Mouse (Mus musculus) forebrain, embryonic 10.5 days (tissue): ENCODE measurements at regions not wholly inside any gene's neighbourhood (a gene's known extent, or its start where the extent isn't known, plus 50 kb on each side); places are given as distances from the start of the nearest gene placed in this dataset.
"Not testable (repeated sequence)": the region's sequence is repeated elsewhere in the genome, so short reads cannot be mapped to it uniquely, and the experiment has no call there.

Experiments used
- DNase-seq: peaks from one replicate; pipeline ENCODE4 v3.0.0-alpha.2; 2017; ENCODE audit warnings: low spot score; ENCODE audit errors: extremely low spot score
- H3K27ac ChIP-seq: fragments of 300-500 bp; sonication (generic); 2 replicates; pipeline ENCODE4 v1.5.1; 2016; ENCODE audit warnings: mild to moderate bottlenecking
- H3K27me3 ChIP-seq: fragments of 300-500 bp; sonication (generic); 2 replicates; pipeline ENCODE4 v1.6.1; 2016; ENCODE audit warnings: mild to moderate bottlenecking; ENCODE audit not compliant: poor library complexity, severe bottlenecking
- H3K36me3 ChIP-seq: fragments of 300-500 bp; sonication (generic); replicated peaks from 2 replicates; pipeline ENCODE4 v1.6.1; 2016; ENCODE audit warnings: mild to moderate bottlenecking, moderate library complexity
- H3K4me1 ChIP-seq: fragments of 300-500 bp; sonication (generic); 2 replicates; pipeline ENCODE4 v1.6.1; 2016
- H3K4me3 ChIP-seq: fragments of 300-500 bp; sonication (generic); 2 replicates; pipeline ENCODE4 v1.5.1; 2016; ENCODE audit warnings: mild to moderate bottlenecking, moderate library complexity
- H3K9me3 ChIP-seq: fragments of 300-500 bp; sonication (generic); 2 replicates; pipeline ENCODE4 v1.6.1; 2016; ENCODE audit warnings: mild to moderate bottlenecking, moderate library complexity
- WGBS: fragments of 180-500 bp; shearing (Covaris S2); methylation state at CpG from one replicate; pipeline ENCODE4 v1.1.7; 2016; 5-methylcytosine and 5-hydroxymethylcytosine counted together

DNA sequence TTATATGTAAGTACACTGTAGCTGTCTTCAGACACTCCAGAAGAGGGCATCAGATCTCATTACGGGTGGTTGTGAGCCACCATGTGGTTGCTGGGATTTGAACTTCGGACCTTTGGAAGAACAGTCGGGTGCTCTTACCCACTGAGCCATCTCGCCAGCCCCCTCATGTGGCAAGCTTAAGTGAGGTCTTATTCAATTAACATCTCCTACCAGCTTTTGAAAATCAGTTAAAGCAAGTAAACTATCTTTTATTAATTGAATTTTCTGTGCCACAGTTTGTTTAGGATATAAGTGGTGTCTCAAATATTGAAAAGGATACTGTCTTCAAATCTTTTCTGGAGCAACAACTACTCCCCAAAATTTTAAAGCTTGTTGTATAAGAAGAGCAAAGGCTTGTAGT lies 138.0 kb upstream of the Ipo5 start:
- not testable (repeated sequence) for H3K9me3 ChIP-seq, H3K36me3 ChIP-seq, H3K27me3 ChIP-seq, H3K4me3 ChIP-seq, DNase-seq, H3K4me1 ChIP-seq, H3K27ac ChIP-seq
- WGBS = 79% methylated on average over 4 of the region's 4 CpGs

DNA sequence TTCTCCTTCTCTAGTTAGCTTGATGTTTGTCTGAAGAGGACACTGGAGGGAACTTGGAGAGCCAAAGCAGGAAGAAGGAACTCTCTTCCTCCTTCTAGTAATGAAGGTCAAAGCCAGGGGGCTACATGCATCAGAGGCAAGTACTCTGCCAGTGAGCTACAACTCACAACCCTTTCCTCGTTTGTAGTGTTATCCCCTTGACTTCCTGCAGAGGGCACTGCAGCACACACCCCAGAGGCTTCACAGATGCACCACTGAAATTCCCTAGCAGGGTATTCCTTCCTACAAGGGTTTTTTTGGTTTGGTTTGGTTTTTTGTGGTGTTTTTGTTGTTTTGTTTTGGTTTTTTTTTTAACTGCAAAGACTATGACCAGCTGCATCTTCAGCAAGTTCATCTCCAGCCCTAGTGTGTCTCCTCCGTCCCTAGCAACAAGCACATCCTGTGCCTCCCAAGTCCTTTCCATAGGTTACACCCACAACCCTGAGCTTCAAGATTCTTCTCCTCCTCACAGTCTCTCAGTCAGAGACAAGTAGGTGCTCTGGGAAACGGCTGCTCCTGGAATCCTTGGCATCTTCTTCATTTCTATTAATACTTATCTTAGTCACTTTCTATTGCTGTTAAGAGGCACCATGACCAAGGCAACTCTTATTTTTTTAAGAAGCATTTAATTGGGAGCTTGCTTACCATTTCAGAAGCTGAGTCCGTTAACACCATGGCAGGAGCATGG lies 119.0 kb upstream of the Ipo5 start:
- no peaks in the 10 kb centered on the region for H3K27me3 ChIP-seq
- peaks cover 3% of the 10 kb centered on the region; the same call in 1 of the 2 replicates for H3K9me3 ChIP-seq
- H3K27ac ChIP-seq = no peak overlapping the region
- no peak for DNase-seq
- no peaks in the 10 kb centered on the region for H3K36me3 ChIP-seq
- H3K4me3 ChIP-seq = no peak overlapping the region
- WGBS = 80% methylated on average over 4 of the region's 4 CpGs
- no peaks in the 10 kb centered on the region for H3K4me1 ChIP-seq

DNA sequence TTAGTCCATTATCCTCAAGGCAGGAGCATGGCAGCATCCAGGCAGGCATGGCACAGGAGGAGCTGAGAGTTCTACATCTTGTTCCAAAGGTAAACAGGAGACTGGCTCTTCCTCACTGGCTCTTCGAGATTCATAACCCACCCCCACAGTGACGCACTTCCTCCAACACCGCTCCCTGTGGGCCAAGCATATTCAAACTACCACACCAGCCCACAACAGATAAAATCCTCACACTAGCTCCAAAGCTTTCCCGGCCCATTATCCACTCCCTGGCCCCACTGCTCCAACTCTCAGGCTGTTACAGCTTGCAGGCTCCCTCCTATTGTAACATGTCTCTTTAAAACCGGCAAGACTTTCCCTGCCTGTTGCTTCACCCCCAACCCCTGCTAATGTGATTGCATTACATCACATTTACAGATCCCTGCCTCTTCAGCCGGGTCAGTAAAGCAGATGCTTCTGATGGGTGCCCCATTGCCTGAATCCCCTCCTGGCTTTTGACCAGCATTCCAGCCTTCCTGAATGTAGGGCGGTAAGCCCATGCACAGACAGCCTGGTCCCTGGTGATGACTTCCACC lies 113.0 kb upstream of the Ipo5 start:
- Histone ChIP-seq H3K4me3 (no peak overlapping the region), H3K27me3 (no peaks in the 10 kb centered on the region), H3K27ac (peak overlapping the region; percentile 16), H3K9me3 (peaks cover 10% of the 10 kb centered on the region; the same call in 1 of the 2 replicates), H3K4me1 (peaks cover 9% of the 10 kb centered on the region), H3K36me3 (0 out of 2 replicates have a peak, but pooled peaks cover 5% of the 10 kb centered on the region)
- DNase-seq = no peak
- 78% methylated on average over 7 of the region's 7 CpGs for WGBS

DNA sequence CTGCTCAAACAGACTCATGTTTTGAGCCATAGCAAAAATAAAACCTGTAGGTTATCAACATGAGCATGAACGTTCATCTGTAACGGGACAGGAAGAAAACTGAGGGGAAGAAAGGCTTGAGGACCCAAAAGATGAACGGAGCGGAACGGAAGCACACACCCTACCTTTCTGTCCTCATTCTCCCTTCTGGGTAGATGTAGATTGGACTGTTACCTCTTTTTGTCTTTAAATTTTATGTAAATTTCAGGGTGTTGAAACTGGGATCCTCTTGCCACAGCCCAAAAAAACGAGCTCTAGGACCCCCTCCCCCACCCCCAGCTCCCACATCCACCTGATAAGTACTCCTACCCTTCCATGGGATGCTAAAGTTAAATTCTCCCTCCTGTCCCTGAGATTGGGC lies 107.8 kb upstream of the Ipo5 start:
- WGBS = 27% methylated on average over 6 of the region's 6 CpGs
- H3K4me3 ChIP-seq = peak overlapping the region; percentile 38
- DNase-seq = no peak
- H3K4me1 ChIP-seq = peaks cover 44% of the 10 kb centered on the region
- peaks cover 17% of the 10 kb centered on the region for H3K9me3 ChIP-seq
- 0 out of 2 replicates have a peak, but pooled peaks cover 5% of the 10 kb centered on the region for H3K36me3 ChIP-seq
- no peaks in the 10 kb centered on the region for H3K27me3 ChIP-seq
- H3K27ac ChIP-seq = peak overlapping the region; percentile 91

DNA sequence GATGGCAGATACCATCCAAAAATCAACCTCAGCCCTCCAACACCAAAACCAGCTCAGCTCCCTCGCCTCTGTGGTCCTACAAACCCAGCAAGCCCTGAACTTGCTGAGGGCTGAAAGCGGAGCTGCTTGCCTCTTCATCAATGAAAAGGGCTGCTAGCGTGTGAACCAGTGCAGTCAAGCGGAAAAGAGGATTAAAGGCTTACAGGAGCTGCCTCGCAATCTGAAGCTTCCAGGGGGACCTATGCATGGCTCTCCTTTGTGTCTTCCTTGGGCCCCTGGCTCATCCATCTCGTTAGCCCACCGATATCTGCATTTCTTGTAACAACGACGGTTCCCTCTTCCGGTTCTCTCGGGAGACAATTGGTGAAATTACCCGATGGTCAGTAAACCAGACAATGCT lies 107.3 kb upstream of the Ipo5 start:
- H3K9me3 ChIP-seq = peaks cover 18% of the 10 kb centered on the region
- H3K4me3 ChIP-seq = peak overlapping the region; percentile 38
- H3K27ac ChIP-seq = peak overlapping the region; percentile 91
- 1% methylated on average over 12 of the region's 12 CpGs for WGBS
- 0 out of 2 replicates have a peak, but pooled peaks cover 5% of the 10 kb centered on the region for H3K36me3 ChIP-seq
- H3K27me3 ChIP-seq = no peaks in the 10 kb centered on the region
- H3K4me1 ChIP-seq = peaks cover 40% of the 10 kb centered on the region
- peak; percentile 92 for DNase-seq

DNA sequence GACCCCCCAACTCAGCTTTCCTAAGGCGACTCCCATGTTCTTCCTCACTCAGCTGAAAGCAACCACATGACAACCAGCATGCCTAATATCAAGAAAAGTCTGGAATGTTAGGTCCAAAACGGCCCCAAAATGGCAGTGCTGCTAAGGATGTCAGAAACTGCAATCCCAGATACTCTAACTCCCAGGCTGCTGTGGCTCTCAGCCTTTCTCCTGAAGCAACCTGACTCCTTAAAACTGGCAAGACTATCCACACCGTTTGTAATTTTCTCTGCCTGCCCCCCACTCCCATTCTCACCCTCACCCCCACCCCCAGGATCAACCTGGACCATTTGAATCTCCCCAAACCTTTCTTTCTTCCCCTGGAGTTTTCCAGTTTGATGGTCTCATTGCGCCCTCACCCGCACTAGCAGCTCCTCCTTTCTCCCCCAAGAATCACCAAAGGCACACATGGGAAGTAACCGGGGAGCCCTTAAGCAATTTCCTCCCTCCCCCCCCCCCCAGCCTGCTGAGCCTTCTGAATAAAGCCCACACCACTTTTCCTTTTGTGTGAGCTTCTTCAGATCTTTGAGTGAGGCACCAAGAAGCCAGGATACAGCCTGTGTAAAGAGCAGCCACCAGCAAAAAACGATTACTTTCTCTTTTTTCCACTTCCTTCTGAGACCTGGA lies 106.7 kb upstream of the Ipo5 start:
- H3K4me3 ChIP-seq = peak overlapping the region; percentile 38
- peaks cover 40% of the 10 kb centered on the region for H3K4me1 ChIP-seq
- DNase-seq = peak; percentile 63
- WGBS = 2% methylated on average over 7 of the region's 7 CpGs
- H3K27me3 ChIP-seq = no peaks in the 10 kb centered on the region
- H3K27ac ChIP-seq = peak overlapping the region; percentile 91
- peaks cover 13% of the 10 kb centered on the region for H3K9me3 ChIP-seq
- 0 out of 2 replicates have a peak, but pooled peaks cover 1% of the 10 kb centered on the region for H3K36me3 ChIP-seq

DNA sequence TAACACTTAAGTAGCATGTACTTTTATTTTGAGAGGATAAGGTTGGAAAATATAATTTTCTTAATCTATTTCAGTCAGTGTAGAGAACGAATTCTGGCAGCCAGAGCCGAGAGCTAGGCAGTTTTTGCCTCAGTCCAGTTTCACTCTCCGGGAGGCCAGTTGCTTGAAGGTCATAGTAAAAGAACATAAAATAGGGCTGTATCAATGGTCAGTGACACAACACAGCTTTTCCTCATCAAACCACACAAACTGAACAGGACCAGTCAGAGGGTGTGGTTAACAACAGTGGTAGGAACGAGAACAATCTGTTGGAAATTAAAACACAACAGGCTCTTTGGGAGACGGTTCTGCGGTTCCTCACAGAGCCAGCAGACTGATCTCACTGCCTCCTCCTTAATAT lies 105.9 kb upstream of the Ipo5 start:
- Histone ChIP-seq H3K36me3 (no peaks in the 10 kb centered on the region), H3K4me3 (no peak overlapping the region), H3K27ac (peak overlapping the region; percentile 91), H3K9me3 (peaks cover 12% of the 10 kb centered on the region), H3K4me1 (peaks cover 40% of the 10 kb centered on the region), H3K27me3 (no peaks in the 10 kb centered on the region)
- 38% methylated on average over 6 of the region's 6 CpGs for WGBS
- no peak for DNase-seq

DNA sequence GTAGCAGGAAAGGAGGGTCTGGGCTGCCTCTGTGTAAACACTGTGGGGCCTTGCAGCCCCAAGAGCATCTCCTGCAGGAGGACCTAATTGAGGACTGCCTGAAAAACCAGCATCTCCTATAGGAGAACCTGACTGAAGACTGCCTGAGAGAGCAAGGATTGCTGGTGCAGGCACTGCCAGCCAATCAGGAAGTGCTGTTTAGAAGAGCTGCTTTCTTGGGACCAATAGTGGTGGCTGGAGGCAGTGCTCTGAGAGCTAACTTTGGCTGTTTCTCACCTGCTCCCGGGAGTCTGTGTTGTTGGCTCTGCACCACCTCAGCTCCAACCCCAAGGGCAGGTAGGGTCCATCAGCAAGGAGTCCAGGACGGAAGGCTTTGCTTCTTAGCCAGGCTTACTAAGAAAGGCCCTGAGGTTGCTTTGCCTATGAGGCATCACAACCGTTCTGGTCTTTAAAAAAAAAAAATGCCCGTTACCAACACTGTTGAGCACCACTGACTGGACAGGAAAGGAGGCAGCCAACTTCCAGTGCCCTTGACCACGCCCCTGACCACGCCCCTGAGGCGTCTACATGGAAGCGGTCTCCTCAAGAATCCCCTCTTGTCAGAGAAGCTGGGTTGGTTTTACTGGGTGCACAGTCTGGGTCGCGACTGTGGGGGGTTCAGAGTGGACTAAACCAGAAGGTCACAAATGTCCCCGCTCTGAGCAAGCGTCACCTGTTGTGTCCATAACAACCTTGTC lies 105.0 kb upstream of the Ipo5 start:
- 50% methylated on average over 12 of the region's 12 CpGs for WGBS
- Histone ChIP-seq H3K9me3 (peaks cover 12% of the 10 kb centered on the region), H3K4me1 (peaks cover 40% of the 10 kb centered on the region), H3K27ac (peak overlapping the region; percentile 91)
- not testable (repeated sequence) for H3K4me3 ChIP-seq, H3K27me3 ChIP-seq, DNase-seq, H3K36me3 ChIP-seq

DNA sequence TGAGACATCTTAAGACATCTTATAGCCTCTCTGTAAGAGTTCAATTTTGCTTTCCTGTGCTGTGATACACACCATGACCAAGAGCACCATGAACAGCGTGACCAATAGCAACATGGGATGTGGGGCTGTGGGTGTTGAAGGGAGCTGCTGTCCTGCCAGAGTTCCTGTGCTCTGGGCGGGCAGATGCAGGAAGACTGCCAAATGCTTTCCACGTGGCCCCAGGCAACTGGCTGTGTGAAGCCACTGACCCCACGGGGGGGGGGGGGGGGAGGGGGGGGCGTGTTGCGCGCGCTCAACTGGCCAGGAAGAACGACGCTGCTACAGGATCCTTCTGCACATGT lies 104.5 kb upstream of the Ipo5 start:
- Histone ChIP-seq H3K27me3 (no peaks in the 10 kb centered on the region), H3K27ac (peak overlapping the region; percentile 91; the same call in 1 of the 2 replicates), H3K36me3 (no peaks in the 10 kb centered on the region), H3K9me3 (peaks cover 12% of the 10 kb centered on the region), H3K4me3 (no peak overlapping the region), H3K4me1 (peaks cover 40% of the 10 kb centered on the region)
- 53% methylated on average over 9 of the region's 10 CpGs for WGBS
- DNase-seq = no peak

DNA sequence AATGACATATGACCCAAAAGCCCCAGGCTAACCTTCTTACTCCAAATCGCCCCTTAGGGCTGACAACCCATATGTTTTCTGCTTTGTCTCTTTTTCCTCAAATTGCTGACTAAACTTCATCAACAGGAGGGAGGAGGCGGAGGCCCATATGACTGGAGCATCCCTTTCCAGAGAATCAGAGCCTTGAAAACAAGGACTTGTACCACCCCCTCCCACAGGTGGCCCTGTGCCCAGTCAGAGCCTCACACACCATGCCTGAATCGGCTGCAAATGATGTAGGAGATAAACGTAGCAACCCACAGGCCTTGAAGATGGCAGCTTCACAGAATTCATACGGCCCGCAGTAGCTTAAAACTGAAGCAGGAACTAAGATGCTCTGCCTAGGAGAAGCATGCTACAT lies 101.7 kb upstream of the Ipo5 start:
- 89% methylated on average over 6 of the region's 6 CpGs for WGBS
- H3K4me1 ChIP-seq = peaks cover 23% of the 10 kb centered on the region
- DNase-seq = no peak
- peaks cover 12% of the 10 kb centered on the region for H3K9me3 ChIP-seq
- no peak overlapping the region for H3K4me3 ChIP-seq
- no peaks in the 10 kb centered on the region for H3K27me3 ChIP-seq
- H3K36me3 ChIP-seq = no peaks in the 10 kb centered on the region
- no peak overlapping the region for H3K27ac ChIP-seq

DNA sequence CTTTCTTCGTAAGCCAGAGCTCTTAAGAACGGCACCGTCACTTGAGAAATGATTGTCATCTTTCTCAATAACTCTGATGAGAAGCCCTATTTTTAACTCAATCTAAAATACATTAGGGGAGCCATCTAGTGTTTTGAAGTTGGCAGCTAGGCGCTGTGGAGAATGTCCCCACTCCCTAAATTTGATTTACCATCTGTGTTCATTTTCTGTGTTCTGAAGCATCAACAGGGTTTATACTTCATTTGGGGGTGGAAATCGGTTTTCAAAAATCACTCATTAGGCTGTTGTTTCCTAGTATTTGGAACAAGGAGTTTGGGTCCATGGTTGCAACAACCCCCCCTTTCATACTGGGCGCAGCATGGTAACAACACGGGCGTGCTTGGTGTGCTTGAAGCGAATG lies 97.1 kb upstream of the Ipo5 start:
- H3K9me3 ChIP-seq = no peaks in the 10 kb centered on the region
- no peak overlapping the region for H3K27ac ChIP-seq
- no peaks in the 10 kb centered on the region for H3K4me1 ChIP-seq
- DNase-seq = no peak
- no peak overlapping the region for H3K4me3 ChIP-seq
- WGBS = 93% methylated on average over 9 of the region's 9 CpGs
- H3K27me3 ChIP-seq = no peaks in the 10 kb centered on the region
- no peaks in the 10 kb centered on the region for H3K36me3 ChIP-seq

DNA sequence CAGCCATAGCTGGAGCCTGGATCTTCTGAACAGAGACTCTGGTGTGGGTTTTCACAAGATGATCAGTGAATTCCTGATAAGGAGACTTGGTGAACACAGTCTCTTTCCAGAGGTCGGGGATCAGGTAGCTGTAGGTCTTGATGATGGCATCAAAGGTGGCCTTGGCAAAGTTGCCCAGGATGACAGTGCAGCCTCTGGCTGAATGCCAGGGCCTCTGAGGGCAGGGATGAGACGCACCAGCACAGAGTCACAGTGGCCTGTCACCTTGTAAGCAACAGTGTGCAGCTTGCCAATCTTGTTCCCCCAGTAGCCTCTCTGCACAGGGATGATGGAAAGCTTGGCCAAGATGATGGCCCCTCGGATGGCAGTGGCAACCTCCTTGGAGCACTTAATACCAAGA lies 95.9 kb upstream of the Ipo5 start:
- 89% methylated on average over 3 of the region's 3 CpGs for WGBS
- not testable (repeated sequence) for H3K27me3 ChIP-seq, H3K4me1 ChIP-seq, H3K4me3 ChIP-seq, H3K27ac ChIP-seq, H3K9me3 ChIP-seq, H3K36me3 ChIP-seq, DNase-seq

DNA sequence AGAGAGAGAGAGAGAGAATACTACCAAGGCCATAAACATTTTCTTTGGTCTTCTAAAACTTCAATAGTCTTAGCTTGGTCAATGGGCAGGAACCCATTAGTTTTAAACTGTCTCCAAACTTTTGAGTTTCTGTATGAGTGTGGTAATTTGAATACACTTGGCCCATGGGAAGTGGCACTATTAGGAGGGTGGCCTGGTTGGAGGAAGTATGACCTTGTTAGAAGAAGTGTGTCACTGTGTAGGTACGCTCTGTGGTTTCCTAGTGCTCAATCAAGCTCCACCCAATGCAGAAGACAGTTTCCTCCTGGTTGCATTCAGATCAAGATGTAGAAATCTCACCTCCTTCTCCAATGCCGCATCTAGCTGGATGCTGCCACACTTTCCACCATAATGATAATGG lies 94.5 kb upstream of the Ipo5 start:
- no peak overlapping the region for H3K27ac ChIP-seq
- no peaks in the 10 kb centered on the region for H3K9me3 ChIP-seq
- 88% methylated on average over 2 of the region's 2 CpGs for WGBS
- no peaks in the 10 kb centered on the region for H3K27me3 ChIP-seq
- H3K4me1 ChIP-seq = no peaks in the 10 kb centered on the region
- DNase-seq = no peak
- no peak overlapping the region for H3K4me3 ChIP-seq
- no peaks in the 10 kb centered on the region for H3K36me3 ChIP-seq
